Mouse (Mus musculus) adrenal gland, postnatal 14 days (tissue): ENCODE data around the gene Zfp568. TPM values are rescaled to one million over a fixed set of nuclear protein-coding genes. Genes with fewer than 3 reads are reported as not detected.

ENCODE experiments used
- DNase-seq: peaks from one replicate; pipeline ENCODE4 v3.0.0; 2021; ENCODE audit warnings: mixed read lengths
- total RNA-seq: library from RNA; stranded (reverse); gene quantifications from 2 replicates; pipeline ENCODE4 v1.2.3, GENCODE M21; 2021

Gene Zfp568
- total RNA-seq, 1 experiment from 2014 or later: 15.2 TPM

- DNase-seq: no peak
These were observed 5.3 kb downstream of the Zfp568 start for GRCm38 (mm10) chr7:29989031-29989430.

DNA sequence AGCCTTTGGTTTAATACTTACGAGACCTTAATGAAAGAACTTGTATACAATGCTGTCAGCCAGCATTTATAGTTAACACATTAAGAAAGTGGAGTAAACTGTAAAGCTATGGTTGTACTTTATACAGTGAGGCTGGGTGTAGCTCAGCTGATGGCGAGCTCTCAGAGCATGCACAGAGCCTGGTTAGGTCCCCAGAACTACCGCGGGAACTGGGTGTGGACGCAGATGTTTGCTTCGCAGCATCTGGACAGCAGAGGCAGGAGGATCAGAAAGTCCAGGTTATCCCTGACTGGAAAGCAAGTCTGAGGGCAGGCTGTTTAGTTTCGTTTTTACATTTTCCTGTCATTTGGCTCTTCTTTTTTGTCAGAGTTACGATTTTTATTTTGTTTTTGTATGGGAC is 8.9 kb downstream of the Zfp568 start:
- no peak for DNase-seq

- no peak for DNase-seq
These were observed 9.6 kb downstream of the Zfp568 start for GRCm38 (mm10) chr7:29993340-29993739.

DNA sequence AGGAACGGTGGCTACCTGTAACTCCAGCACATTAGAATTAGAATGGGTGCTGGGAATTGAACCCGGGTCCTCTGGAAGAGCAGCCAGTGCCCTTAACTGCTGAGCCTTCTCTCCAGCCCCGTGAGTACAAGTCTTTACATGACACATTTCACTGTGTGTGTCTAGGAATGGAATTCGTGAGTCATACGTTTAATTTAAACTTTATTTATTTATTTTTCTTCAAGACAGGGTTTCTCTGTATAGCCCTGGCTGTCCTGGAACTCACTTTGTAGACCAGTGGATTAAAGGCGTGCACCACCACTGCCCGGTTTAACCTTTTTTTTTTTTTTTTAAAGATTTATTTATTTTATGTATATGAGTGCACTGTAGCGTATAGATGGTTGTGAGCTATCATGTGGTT is 11.4 kb downstream of the Zfp568 start:
- DNase-seq: no peak

GRCm38 (mm10) chr7:30000601-30001000 is 16.8 kb downstream of the Zfp568 start:
- no peak for DNase-seq

- no peak for DNase-seq
These were observed 23.8 kb downstream of the Zfp568 start for GRCm38 (mm10) chr7:30007601-30008000.

DNA sequence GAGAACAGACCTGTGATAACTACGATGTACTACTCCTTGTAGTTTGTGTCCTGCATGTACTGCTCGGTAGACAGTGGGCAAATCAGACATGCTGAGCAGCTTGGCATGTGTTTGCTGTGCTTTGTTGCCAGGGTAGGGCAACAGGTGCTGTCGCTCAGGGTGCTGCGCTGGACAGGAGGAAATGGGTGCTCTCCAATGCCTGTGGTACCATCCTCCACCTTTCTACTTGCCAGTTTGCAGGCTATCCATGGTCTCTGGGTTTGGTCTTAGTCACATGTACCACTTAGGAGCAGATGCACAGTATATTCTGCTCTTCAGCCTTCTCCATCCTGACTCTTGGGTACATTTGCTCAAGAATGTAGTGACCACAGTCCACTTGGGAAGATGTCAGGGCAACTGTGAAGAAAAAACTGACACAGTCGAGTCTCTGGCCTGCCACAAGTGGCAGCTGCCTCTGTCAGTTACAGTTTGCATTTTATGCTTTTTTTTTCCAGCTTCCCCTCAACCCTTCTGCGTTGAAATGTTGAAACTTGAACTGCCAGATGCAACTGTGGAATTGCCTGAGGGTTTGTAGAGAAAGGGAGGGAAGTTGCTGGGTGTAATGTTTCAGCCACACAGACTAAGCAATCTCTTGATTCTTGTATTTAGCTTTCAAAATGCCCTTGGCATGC is 24.4 kb downstream of the Zfp568 start:
- DNase-seq: no peak

DNA sequence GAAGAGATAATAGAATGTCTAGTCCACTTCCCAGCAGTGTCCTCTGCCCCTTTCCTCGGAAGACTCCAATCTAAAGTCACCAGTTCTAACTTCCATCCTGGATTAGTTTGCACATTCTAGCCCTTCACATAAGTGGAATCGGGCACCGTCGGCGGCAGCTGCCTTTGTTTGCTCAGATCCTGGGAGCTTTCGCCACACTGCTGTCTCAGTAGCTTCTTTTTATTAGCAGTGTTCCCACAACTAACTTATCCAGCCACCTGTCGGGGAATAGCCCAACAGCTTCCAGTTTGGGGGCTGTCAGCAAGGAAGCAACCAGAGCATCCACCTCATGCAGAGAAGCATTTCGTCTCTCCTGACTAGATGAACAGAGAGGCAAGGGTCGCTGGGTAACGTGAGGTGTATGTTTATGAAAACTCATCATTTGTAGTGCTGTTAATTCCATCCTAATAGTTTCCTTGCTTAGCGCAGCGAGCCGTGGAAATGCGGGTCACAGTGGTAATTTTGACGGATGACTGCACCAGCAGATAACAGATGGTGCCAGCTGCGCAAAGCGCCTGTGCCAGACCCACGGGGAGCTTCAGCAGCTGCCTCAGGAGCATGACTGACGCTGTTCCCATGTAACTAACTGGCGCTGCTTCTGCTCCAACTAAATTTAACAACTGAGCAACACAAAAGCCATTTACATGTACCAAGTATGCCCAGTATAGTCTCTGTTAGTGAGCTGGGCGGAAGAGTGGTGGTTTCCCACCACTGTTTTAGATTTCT is 25.7 kb downstream of the Zfp568 start:
- no peak for DNase-seq

DNA sequence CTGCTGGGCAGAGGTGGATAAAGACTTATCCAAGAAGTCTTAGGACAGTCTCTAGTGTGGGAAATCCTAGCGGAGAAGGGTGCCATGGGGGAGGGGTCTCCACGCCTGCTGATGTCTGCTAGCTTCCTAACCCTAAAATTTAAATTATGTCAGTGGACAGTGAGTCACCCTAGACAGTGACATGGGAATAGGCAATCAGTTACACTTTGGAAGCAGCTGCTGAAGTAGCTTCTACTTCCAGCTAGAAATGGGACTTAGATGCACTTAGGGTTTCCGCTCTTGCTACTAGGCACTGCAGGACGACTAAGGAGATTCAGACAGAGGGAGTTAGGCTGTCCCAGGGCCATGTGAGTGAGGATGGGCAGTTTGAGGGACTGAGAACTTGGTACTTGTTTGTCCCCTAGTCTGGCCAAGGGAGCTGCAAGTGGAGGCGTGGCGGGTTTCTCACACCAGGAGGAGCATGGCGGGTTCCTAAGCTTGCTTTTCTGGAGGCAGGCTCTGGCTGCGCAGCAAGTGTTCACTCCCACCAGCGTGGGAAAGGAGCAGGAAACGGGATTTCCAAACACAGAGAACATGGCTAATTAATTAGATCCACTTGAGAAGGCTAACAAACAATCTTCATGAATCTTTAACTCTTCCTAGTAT is 26.9 kb downstream of the Zfp568 start:
- DNase-seq: no peak

DNA sequence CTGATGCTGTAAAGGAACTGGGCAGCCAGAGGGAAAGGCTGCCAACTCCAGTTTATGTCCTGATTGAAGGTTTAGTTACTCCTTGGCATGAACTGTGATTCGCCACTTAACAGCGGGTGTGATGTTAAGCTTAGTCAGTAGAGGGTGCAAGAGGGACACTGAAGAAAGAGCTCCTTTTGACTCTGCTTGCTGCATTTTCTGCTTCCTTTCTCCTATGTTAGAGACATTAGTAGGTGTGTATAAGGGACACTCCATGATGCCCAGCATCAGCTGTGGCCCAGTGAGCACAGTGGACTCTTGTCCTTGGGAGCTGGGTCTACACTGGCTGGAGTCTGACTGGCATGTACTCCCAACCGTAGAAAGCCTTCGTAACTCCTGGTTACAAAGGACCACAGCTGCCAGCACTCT is 29.2 kb downstream of the Zfp568 start:
- DNase-seq: peak; percentile 57

GRCm38 (mm10) chr7:30017226-30017625 is 33.5 kb downstream of the Zfp568 start:
- DNase-seq: no peak

DNA sequence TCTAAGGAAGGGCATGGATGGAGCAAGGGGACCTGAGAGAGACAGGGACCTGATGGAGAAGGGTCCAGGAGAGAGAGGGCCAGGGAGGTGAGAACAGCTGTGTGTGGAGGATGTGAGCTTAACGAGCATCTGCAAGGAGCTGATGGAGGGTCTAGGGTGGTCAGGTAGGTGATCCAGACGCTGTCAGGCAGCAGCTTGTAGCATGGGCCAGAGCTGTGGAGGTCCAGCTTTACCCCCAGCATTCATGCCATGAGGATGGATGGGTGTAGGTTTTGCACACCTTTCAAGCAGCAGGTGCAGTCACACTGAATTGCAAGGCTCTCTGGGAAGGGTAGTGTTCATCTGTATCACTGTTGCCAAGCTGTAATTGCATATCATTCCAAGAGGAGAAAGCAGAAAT is 35.8 kb downstream of the Zfp568 start:
- DNase-seq: no peak

DNA sequence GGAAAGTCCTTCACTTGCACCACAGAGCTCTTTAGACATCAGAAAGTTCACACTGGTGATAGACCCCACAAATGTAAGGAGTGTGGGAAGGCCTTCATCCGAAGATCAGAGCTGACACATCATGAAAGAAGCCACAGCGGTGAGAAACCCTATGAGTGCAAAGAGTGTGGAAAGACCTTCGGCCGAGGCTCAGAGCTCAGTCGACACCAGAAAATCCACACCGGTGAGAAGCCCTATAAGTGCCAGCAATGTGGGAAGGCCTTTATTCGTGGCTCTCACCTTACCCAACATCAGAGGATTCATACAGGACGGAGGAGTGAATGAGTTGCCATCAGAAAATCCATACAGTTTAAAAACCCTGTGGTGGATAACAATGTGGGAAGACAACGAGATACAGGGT is 39.6 kb downstream of the Zfp568 start:
- DNase-seq: no peak

- no peak for DNase-seq
These were observed 40.0 kb downstream of the Zfp568 start for GRCm38 (mm10) chr7:30023800-30024199.

DNA sequence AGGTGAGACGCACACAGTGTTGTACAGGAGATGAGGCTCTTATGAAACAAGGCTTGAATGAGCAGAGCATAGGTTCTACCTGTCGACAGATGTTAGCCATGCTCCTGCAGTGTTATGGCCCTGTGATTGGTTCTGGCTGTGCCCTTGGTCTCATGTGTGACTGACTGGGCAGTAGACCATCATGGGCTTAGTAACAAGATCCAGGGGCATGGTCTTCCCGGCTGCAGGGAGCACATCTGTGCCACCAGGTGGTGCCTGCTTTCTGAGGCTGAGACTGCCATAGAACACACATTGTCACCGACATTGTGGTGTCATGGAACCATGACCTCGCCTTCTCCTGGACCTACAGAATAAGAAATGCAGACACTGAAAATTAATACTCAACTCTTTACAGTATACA is 41.6 kb downstream of the Zfp568 start:
- no peak for DNase-seq

DNA sequence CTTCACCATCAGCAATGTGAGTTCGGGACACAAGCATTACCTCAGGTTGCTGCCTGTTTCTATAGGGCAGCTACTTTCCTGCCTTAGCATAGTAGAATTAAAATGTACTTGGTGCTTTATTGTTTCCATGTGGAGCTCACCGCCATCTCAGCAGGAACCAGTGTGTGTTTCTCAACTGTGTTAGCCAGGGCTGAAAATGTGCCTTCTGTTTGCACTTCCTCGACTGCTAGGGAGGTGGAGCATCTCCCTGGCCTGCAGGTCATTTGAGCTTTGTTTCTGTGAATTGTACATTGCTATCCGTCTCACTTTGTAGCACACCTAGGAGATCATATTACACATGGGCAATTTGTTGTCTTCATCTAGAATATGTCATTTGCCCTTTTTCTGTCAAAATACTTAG is 43.6 kb downstream of the Zfp568 start:
- DNase-seq: no peak

DNA sequence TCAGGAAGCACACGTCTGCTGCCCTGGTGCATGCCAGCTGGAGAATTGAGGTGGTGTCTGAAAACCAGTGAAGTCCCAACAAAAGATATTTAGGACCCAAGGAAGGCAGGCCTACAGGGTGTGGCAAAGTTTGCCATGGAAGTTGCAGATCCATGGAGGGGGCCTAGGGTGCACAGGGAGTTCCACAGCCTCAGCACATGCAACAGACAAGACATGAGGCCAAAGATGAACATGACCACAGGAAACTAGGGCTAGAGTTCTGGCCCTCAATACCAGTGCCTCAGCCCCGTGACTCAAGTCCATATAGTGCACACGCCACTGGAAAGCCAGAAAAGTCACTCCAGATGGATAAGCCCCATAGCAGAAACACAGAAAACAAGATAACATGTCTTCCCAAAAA is 44.8 kb downstream of the Zfp568 start:
- no peak for DNase-seq

DNA sequence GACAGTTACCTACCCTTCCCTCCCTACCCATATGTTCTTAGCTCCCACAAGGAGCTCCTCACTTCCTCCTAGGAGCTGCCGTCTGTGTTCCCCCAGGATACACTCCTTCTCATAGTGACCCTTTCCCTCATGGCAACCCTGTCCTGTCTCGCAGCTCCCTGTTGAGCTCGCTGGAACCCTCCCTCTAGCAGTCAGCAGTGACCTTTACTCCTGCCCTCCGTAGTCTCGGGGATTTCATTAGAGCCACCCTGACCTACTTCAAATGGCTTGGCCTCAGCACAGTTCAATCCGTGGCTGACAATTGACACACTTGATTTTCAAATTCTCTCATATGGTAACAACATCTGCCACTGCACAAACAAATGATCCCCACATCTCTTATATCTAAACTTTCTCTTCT is 46.9 kb downstream of the Zfp568 start:
- peak; percentile 37 for DNase-seq

DNA sequence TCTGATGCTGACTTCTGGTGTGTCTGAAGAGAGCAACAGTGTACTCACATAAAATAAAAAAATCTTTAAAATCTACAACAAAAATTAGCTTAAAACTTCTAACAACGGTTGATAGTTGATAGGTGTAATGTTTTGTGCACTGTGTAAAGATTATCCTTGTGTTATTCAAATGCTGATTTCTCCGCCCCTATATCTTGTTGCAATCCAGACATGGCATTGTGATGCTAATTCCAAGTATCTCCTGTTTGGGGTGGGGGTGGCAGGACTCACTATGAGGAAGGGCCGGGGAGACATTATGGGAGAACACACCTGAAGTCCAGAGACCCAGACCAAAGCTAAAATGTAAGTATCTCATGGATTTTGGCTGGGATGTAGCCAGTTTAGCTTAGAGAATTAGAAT is 47.6 kb downstream of the Zfp568 start:
- DNase-seq: no peak

GRCm38 (mm10) chr7:30034331-30034730 is 50.6 kb downstream of the Zfp568 start:
- DNase-seq: no peak

DNA sequence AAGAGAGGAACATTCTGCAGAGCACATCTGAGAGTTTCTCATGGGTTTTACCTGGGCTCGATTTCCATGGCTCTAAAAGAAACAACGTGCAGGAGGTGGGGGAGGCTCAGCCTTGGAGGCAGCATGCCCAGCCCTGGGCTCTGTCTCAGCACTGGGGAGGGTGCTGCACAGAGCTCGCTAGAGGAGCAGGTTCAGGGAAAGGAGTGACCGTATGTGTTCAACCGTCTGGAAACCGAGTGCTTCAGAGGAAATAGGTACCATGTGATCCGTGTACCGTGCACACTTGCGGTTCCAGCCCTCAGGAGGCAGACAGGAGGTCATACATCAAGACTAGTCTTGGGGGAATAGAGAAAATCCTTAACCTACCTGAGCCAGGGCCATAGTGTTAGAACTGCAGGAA is 60.6 kb downstream of the Zfp568 start:
- no peak for DNase-seq

DNA sequence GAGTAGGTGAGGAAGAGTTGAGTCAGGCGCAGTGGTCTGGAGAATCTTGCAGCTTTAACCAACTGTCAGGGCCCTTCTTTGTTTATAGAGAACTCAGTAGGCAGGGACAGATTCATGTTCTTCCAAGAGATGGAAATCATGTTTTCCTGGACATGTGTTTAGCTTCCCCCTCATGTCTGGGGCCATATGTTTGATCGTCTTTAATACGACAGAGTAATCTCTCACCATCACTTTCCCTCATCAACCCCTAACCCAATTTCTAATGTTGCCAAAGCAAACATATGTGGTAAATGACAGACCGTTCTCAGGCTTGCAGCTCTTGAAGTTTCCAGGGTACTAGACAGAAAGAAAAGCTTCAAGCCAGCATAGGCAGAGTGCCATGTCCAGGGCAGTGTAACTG is 64.4 kb downstream of the Zfp568 start:
- no peak for DNase-seq

DNA sequence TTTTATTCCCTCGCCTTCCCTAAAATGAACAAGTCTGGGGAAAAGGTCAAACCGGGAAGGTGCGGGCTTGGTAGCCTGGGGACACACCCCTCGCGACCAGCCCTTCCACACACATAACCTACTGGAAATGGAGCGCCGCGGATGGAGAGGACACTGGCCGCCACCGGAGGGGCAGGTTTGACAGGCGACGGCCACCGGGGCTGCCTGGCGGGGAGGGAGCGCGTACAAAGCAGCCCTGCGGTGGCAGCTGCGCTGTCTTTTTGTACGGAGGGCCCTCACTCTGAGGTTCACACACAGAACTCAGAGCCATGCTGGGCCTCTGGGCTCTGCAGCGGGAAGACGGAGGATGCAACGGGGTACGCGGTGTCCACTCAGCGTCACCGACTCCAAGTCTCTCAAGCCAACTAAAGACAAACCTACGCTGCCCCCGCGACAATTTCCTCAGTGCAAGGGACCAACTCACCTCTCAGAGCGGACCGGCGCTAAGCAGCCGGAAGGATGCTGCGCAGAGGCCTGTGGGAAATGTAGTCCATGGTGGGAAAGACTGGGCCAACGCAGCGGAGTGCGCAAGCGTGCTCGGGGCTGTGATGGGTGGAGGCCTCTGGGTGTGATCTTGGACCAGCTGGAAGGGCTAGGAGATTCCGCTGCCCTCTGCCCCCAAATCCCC is 67.3 kb downstream of the Zfp568 start, which contains the start of gene Zfp14:
TSS of gene Zfp14 (minus strand) at position 499 of the 667 bp plus-strand sequence.
- DNase-seq: peak; percentile 93
